Mouse (Mus musculus) ovary, postnatal 14 days (tissue): ENCODE measurements around the gene Eef2.

Experiments
- DNase-seq: peaks from one replicate; pipeline ENCODE4 v3.0.0; 2022; ENCODE audit warnings: low spot score

Gene Eef2

DNA sequence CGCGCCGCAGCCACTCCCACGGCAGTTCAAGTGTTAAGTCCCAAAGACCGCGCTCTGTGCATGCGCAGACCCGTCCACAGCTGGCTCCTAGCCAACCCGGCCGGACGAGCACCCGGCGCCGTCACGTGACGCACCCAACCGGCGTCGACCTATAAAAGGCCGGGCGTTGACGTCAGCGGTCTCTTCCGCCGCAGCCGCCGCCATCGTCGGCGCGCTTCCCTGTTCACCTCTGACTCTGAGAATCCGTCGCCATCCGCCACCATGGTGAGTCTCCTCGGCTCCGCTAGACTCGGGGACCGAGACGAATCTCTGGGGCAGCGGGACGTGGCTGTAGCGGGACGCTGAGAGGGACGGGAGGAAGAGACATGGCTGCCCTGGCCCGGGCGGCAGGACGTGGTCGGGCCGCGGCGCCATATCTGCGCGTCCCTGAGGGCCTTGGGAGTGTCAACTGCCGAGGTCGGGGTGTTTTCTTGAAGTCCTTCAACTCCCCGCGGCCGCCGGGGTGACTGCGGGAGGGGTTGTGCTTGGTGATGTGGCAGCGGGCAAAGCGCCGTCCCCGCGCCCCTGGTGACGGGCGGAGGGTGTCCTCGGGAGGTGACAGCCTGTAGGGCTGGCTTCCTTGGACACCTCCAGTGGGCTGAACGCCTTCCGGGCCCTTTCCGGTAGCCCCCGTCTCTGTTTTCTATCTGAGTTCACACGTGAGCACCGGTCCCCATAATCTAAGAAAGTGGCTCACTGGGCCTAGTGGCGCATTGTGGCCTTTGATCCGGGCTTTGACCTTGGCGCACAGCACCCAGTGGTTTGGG, at the start of gene Eef2:
Gene Eef2 (plus strand): TSS at position 166 of the 806 bp plus-strand sequence.
- peak; percentile 99 for DNase-seq

DNA sequence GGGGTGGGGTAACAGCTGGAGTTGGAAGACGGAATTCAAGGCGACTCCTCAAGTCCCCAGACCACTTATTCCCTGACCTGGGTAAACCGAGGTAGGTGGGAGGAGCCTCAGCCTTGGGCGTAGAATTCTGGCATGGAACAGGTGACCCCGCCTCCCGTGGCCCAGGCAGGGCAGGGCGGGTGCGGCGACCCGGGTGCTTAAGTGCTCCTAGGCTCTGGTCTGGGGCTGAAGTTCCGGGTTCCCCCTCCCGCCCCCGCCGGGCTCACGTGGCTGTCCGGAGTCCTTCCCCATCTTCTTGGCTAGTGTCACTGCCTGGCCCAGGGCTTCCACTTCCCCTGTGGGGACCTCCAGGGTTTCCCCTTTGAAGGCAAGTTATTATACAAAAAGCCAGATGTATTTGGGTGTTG, 42.2 kb upstream of the Eef2 start:
- DNase-seq: peak; percentile 36

DNA sequence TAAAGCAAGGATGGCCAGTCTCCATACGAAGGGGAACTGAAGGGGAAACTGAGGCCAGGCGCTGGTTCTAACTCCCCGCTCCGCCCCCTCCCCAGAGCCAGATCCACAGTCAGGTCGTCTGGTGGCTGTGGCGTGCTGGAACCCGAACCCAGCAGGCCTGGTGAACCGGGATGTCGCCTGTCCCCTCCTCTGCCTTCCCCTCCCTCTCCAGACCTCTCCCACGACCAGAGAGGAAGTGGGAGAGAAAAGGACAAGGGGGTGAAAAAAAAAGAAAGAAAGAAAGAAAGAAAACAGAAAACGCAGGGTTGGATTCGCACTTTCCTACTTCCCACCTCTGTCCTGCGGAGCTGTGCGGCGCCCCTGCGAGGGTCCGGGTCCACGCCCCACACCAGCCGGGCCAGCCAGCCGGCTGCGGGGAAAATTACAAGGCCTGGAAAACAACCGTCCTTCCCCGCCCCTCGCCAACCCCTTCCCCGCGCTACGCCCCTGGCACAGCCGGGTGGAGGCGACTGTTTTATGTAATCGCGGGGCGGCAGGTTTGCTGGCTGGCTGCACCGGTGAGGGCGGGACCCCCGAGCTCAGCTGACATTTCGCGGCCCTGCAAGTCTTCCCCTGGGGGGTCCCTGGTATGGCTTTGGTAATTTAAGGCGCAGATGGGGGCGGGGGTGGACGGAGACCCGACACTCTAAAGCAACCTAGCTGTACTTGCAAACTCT, 41.3 kb upstream of the Eef2 start, which contains the start of gene Zbtb7a:
Gene Zbtb7a (plus strand): TSS at position 255 of the 716 bp plus-strand sequence.
- no peak for DNase-seq

DNA sequence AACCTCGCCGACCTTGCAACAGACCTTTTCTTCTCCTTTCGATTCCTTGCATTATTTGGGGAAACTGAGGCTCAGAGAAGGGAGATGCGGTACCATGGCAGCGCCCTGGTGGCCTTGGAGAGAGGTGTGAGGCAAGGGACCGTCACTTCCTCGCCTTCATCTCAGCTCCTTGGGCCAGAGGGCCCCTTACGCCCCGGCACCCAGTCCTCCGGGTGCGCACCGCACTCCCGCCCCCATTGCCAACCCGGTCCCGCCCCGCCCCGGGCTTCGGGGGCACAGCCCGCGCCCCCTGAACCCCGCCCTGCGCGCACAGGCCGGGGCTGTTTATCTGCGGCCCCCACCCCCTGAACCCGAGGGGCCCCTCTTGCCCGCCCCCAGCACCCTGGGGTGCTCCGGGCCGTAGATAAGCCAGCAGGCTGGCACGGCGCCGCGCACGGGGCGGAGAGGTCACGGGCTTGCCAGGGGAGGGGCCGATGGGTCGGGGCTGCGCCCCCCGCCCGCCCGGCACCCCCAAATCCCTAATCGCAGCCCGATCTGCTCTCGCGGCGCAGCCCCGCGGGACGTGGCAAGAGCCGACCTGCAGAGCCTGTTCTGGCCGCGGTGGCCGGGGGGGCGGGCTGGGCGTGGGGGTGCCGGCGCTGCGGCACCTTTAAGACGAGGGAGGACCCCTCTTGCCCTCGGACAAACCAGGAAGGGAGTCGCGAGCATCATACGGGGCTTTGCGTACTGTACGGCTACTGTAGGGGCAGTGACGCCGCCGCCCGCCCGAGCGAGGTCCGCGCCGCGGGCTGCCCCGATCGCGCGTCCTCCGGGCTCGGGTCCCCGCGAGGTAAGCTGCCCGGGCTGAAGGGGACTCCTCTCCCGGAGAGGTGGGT, 40.4 kb upstream of the Eef2 start:
- DNase-seq: peak; percentile 75

DNA sequence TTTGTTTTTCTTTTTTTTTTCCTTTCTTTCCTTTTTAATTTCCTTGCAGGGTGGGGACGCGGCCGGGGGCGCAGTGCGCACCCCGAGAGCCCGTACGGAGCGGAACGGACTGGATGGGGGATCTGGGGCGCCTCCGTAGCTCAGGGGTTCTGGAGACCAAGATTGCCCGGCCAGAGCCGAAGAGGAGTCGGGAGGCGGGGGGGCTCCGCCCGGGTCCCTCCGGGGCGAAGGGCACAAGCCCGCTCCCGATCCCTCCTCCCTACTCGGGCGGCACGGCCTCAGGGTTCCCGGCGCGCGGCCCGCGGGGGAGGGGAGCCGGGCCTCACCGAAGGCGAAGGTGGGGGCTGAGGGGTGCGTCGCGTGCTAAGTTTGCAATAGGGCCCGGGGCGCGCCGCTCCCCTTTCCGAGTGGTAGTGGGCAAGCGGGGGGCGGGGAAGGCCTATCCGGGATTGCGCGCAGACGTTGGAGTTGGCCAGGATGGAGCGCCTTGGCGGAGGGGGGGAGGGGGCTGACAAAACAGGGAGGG, 39.7 kb upstream of the Eef2 start:
- DNase-seq: peak; percentile 62

DNA sequence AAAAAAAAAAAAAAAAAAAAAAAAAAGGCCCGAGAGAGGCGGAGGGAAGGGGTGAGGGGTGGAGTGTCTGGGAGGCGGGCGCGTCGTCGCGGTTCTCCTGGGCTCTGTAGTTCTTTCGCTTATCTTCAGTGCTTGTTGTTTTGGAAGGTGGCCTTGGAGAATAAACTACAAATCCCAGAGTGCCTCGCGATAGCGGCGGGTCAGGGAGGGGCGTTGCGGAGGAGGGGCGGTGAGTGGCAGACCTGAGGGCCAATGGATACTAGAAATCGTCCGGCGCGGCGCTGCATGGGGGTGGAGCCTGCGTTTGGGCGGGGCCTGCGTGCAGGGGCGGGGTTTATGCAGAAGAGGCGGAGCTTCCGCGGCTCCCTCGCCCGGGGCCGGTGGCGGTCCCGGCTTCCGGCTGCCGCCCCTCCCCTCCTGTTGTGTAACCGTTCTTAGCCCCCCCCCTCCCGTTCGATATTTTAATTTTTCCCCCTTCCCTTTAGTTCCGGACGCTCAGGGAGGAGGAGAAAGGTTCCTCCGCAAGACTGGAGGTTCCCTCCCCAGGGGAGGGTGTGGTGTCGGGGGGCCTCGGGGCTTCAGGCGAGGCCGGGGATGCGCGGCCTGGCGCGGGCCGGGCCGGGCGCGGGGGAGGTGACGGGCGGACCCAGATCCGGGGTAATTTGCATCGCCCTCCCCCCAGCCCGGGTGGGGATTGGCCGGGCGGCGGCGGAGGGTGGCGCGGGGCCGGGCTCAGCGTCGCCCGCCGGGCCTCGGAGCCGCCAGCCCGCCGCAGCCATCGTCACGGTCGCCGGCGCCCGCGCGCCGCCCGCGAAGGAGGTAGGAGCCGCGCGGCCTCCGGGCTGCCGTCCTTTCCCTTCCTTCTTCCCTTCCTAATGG, 38.9 kb upstream of the Eef2 start:
- DNase-seq: peak; percentile 100

DNA sequence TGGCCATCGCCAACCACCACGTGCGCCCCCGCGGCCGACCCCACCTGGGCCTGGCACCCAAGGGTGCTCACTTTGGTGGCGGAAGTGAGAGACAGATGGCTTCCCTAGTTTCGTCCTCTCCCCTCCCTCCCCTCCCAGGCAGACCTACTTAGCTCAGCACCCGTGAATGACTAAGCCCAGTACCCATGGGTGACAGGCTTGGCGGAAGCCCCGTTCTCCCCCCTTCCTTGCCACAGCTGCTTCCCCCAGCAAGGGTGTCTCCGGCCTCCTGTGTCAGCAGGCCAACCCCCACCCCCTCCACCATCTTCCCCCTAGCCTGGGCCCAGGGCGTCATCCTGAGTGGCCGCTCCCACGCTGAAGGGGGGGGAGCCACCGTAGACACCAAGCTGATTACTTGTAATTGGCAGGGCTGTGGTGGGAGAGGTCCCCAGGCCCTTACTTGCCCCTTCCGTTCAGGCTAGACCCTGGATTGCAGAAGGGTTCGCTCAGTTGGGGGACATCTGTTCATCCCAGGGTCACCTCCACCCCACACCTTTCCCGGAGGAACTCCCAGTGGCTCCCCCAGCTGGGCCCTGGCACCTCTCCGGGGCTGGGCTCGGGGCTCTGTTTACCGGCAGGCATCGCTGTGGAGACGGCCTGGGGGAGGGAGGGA, 38.2 kb upstream of the Eef2 start:
- peak; percentile 24 for DNase-seq

DNA sequence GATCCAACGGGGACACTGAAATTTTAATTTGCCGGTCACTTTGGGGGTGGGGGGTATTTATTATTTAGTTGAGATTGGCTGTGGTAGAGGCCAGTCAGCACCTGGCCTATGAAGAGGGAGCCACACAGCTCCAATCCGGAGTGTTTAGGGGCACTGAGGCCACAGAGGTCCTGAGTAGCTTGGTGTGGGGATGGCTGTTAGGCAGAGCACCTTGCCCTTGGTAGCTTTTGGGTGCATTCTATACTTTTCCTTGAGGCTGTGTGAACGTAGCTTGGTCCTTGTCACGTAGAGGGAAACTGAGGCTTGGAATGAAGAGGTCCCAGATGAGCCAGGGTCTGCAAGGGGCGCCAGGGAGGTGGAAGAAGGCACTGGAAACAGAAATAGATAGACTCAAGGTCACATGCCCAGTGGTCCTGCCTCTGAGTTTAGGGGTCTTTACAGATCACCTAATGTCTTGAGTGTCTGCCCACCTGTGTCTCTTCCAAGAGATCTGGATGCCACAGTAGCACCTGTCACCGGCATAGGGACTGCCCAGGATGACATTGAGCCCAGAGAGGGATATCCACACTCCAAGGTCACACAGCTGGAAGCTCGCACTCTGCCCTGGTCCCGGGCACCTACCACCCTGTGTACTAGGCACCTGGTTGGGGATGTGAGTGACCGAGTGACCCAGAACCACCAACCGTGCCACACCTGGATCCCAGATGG, 37.5 kb upstream of the Eef2 start:
- DNase-seq: no peak

DNA sequence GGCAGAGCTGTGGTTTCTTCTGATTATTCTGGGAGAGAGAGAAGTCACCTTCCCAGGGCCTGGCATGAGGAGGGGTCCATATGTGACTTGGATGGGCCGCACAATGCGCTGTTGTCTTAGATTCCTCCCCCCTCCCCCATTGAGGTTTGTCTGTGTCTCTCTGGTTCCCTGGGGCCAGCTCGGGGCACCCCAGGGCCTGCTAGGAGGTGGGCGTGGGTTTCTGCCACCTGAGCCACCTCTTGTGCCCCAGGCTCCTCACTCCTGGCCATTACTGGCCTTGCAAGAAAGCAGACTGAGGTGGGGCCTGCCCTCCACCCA, 36.9 kb upstream of the Eef2 start:
- DNase-seq: no peak

DNA sequence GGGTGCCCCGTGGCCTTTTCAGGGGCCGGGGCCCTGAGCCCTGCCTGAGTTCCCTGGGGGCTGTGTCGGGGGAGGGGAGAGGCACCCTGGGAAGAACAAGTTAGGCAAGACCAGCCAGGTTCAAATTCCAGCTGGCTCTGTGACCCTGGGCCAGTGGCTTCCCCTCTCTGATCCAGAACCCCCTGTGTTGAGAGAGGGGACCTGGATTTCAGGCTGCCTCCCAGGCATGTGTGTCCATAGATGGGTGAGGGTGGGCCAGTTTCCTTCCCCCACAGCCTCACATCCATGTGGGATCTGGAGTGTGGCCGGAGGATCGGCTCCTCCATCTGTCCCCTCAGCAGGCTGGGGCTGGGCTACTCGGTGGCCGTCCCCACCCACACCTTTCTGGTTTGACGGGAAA, 36.4 kb upstream of the Eef2 start:
- DNase-seq: no peak

DNA sequence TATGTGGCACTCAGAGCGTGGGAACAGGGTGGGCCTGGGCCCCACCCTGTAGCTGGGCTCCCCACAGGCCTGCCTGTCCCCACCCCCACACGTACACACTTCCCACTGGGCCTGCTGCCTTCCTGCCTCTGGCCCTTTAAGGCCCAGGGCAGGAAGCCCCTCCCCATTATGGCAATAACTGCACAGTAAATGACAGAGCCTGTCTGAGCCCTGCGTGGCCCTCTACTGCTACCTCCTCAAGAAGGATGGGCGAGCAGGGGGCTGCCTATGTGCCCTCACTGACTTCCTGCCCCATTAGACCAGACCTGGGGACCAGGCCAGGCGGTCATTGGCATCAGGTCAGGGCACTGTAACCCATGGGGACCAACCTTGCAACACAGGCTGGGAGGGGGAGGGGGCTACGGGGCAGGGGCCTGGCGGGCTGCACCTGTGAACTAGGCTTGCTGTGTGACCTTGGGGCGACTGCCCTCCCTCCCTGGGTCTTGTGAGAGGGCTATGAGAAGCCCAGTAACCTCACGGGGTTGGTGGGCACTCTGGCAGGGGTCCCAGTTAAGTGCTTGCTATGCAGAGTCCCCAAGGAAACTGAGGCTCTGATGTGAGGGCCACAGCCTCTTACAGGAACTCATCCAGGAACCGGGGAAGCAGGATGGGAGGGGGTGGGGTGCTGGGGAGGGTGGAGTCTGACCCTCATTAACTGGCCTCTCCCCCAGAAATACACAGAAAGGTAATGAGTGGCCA, 35.5 kb upstream of the Eef2 start:
- no peak for DNase-seq

DNA sequence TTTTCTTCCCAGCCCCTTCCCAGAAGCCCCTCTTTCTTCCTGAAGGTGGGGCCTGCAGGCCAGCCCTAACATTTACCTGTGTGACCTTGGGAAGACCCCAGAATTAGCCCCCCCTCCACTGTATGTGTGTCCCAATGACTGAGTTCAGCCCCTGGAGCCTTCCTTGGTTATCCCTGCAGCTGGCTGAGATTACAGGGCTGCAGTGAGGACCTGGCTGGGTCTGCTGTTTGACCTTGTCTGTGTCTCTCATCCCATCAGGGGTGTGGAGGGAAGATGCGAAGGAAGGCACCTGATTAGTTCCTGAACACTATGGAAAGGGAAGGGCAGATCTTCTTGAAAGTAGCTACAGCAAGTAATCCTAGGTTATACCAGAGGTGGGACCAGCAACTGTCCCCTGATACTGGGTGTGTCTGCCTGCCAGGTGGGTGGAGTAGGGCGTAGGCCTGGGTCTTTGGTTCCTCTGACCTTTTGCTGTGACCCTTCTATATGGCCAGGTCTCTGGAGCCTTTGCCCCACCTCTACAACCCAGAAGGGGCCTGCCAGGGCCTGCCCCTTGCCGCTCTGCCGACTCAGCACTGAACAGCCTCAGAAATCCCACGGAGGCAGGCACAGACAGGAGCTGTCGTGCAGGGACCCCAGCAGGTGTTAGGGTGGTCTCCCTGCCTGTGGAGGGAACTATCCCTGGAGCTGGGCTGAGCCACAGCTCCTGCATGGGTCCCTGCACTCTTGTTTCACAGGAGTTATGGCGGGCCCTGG, 34.8 kb upstream of the Eef2 start:
- DNase-seq: no peak

DNA sequence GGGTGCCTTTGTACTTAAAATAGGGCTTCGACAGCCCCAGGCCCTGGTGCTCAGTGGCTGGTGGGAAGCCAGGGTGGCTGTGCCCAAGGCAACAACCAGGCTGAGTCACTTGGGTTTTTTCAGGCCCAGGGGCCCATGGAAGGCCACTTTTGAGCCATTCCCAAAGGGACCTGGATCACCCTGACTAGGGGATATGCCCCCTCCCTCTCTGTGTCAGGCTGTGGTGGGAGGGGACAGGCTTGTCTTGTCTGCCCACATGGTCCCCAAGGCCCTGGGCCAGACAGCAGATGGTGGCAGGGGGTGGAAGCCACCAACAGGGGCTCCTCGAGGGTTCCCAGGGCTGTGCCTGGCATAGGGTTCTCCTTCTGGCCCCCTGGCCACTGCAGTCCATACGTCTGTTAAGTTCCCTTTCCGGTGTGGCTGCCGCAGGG, 33.9 kb upstream of the Eef2 start:
- DNase-seq: no peak

DNA sequence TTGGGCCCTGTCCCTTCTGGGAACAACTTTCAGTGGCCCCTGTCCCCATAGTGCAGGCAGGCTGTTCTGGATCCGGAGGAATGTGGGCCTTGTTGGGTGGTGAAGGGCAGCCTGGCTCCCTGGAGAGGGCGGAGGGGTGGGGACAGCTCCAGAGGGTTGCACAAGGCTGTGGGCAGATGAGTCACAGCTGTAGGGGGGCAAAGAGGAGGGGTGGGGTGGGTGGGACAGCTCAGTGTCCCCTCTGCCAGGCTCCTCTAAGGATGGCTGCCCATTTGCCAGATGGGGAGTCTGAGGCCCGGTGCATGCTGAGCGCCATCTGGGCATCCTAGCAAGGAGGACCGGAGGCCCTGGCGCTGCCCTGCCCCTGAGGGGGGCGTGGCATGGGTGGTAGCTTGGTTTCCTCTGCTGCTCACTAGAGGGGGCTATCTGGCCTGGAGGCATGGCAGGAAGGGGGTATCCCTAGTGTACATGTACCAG, 33.2 kb upstream of the Eef2 start:
- DNase-seq: no peak

DNA sequence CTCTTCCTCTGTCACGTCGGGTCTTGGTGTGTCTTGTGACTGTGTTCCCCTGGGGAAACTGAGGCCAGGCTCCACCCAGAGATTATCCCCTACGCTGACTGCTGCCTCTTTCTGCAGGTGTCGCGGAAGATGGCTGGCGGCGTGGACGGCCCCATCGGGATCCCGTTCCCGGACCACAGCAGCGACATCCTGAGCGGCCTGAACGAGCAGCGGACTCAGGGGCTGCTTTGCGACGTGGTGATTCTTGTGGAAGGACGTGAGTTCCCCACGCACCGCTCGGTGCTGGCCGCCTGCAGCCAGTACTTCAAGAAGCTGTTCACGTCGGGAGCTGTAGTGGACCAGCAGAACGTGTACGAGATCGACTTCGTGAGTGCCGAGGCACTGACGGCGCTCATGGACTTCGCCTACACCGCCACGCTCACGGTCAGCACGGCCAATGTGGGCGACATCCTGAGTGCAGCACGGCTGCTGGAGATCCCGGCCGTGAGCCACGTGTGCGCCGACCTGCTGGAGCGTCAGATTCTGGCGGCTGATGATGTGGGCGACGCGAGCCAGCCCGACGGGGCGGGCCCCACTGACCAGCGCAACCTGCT, 32.5 kb upstream of the Eef2 start:
- DNase-seq: no peak

DNA sequence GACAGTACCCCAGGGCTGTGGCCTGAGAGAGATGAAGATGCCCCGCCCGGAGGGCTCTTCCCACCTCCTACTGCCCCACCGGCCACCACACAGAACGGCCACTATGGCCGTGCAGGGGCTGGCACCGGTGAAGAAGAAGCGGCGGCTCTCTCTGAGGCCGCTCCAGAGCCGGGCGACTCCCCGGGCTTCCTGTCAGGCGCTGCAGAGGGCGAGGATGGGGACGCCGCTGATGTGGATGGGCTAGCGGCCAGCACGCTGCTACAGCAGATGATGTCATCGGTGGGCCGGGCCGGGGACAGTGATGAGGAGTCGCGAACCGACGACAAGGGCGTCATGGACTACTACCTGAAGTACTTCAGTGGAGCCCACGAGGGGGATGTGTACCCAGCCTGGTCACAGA, 31.8 kb upstream of the Eef2 start:
- DNase-seq: no peak

DNA sequence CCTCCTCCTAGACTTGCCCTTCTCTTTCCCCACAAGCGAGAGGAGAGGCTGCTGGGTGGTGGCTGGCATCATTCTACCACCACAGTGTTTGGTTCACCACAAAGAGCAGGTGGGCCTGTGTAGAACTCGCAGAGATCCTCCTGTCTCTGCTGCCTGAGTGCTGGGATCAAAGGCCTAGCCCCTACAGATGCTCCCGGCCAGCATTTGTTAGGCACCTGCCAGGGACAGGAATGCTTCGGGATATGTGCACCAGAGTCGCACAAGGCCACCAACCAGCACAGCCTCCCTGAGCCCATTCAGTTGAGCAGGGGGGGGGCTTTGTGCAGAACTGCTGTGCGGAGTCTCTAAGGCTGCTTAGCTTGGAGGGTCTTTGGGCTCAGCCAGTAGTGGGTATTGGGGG, 31.1 kb upstream of the Eef2 start:
- DNase-seq: no peak

DNA sequence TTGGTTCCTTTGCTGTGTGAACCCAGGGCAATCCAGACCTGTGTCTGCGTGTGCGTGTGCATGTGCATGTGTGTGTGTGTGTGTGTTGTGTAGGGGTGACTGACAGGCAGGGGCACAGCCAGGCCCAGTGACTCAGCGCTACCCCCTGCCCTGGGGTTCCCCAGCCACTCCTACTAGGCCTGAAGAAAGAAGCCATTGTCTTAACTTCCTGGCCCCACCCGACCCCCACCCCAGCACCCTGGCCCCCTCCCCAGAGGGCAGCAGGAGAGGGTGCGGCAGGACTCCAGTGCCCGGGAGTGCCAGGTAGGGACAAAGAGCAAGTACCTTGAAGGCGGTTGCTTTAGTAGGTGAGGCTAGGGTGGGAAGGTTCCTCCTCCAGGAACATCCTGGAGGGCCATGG, 30.7 kb upstream of the Eef2 start:
- DNase-seq: no peak
